Mouse (Mus musculus) bone marrow, adult 2 months (tissue): ENCODE results near the gene Usp54.

Experiments
- CTCF ChIP-seq: fragments of 200-500 bp; IDR thresholded peaks from 2 replicates; pipeline ENCODE4 v1.5.1; 2011; ENCODE audit warnings: low read length, control low read depth; ENCODE audit not compliant: control insufficient read depth, insufficient read depth
- POLR2A ChIP-seq: fragments of 200-500 bp; IDR thresholded peaks from 2 replicates; pipeline ENCODE4 v1.6.1; 2011; ENCODE audit warnings: low read depth, mild to moderate bottlenecking, control low read depth, low read length, borderline replicate concordance; ENCODE audit not compliant: control insufficient read depth

DNA sequence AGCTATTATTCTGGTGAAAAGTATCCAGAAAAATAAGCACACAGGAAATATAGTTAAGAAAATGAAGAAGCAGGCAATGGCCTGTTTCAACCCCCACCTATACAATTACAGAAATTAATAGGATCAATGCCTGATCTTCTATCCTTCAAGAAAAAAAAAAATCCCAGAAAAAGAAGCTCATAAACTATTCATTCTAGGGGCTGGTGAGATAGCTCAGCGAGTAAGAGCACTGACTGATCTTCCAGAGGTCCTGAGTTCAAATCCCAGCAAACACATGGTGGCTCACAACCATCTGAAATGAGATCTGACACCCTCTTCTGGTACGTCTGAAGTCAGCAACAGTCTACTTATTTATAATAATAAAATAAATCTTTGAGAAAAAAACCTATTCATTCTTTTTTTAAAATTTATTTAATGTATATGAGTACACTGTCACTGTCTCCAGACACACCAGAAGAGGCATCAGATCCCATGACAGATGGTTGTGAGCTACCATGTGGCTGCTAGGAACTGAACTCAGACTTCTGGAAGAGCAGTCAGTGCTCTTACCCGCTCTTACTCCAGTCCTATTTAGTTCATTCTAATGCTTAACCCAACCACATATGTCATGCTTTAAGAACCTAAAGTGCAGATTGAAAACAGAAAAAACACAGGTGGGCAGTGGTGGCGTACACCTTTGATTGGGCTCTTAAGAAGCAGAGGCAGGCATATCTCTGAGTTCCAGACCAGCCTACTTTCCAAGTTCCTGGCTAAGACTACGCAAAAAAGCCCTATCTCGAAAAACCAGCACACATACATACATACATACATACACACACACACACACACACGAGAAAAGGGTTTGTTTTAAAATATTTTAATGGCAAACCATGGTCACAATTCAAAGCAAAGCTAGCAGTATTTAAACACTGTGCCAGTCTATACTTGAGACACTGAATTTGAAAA lies 96.1 kb downstream of the Usp54 start:
- TF ChIP-seq POLR2A (no peak), CTCF (no peak)
